Mouse (Mus musculus) kidney, postnatal 14 days (tissue): ENCODE data around the gene Btk.

Source experiments
- DNase-seq: peaks from one replicate; pipeline ENCODE4 v3.0.0; 2022; ENCODE audit warnings: mixed read lengths

Gene Btk

DNA sequence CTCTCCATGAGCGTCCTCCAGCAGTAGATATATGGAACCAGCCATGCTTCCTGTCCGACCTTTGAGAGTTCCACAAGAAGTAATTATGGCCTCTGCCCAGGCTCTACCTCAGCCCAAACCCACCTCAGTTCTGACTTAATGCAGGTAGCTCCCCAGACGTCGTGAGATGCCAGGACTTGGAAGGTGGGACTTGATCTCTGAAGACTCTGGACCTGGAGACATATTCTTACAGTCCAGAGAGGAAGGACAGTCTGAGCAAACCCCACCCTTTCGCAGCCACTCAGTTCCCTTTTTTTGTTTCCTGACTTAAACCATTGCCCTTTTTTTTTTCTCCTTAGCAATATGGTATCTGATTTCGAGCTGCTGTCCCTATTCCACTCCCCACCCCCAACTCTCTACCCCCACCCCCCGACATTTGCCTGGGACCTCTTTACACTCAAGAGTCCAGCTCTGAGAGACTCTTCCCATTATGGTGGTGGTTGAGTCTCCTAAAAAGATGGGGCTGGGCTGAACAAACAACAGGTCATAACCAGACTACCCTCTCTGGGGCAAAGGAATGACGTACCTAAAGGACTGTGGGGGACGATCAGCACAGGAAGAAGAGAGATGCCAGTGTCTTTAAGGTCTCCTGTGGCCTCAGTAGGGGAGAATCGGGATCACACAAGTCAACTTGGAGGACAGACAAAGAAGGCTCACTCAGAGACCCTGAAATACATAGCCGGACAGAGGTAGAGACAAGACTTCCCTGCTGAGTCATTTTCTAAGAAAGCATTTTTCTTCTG, at the start of gene Btk:
Gene Btk (minus strand): TSS at position 683 of the 782 bp plus-strand sequence.
- no peak for DNase-seq

GRCm38 (mm10) chrX:134632710-134633109, 49.3 kb upstream of the Btk start:
- no peak for DNase-seq

GRCm38 (mm10) chrX:134628200-134628599, 44.8 kb upstream of the Btk start:
- no peak for DNase-seq

GRCm38 (mm10) chrX:134623350-134623749, 40.0 kb upstream of the Btk start:
- DNase-seq = no peak

DNA sequence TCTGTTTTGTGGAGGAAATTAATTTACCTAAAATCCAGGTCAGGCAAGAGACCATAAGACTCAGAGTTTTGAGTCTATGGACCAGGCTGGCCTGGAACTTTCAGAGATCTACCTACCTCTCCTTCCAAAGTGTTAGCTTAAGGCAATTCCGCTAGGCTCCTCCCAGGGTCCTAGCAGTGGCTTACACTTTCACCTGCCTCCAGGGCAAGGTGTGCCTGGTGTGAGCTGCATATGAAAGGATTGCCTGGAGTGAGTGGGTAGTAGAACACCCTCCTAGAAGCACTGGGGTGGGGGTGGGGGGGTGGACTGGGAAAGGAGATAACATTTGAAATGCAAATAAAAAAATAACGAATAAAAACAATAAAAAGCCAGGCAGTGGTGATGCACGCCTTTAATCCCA, 38.3 kb upstream of the Btk start:
- no peak for DNase-seq

DNA sequence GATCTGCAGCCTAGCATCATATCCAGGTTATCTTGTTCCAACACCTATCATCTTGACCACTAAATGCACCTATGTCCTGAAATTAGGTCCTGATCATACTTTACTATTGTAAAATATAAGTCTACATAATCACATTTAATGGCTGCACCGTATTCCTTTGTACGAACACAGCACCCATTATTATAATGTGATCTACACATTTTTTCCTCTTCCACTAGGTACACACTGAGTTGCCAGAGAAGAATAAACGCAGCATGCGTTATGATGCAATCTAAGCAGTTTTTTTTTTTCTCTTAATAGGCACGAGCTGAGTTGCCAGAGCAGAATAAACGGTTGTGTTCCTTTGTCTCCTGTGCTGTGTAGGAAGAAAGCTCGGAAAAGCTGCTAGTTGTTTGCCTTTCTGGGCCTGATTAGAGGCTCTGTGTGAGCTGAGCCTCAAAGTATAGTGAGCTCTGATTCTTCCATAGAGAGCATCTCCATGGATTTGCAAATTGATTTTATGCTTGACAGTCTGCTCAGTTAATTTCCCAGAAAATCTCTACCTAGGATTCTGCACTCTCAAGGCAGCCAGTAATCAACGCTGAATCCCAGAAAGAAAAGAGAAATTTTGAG, 37.0 kb upstream of the Btk start:
- no peak for DNase-seq

DNA sequence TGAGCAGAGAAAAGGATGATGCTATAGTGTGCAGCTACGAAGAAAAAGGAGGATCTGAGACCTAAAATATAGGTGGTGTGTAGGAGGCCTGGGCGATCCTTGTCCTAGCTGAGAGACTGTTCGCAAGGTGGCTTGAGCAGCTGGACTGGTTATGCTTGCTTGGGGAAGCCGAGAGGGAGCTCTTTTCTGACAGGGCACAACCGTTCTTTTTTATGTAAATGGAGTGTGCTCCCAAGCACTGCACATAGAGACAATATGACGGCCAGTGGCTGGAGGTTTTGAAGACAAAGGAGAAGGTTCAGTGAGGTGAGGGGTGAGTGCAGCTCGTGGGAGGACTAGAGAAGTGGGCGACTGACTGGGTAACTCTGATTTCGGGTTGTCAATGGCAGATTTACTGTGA, 36.3 kb upstream of the Btk start:
- DNase-seq = no peak

- DNase-seq = no peak
These were observed 30.9 kb upstream of the Btk start for GRCm38 (mm10) chrX:134614306-134614705.

DNA sequence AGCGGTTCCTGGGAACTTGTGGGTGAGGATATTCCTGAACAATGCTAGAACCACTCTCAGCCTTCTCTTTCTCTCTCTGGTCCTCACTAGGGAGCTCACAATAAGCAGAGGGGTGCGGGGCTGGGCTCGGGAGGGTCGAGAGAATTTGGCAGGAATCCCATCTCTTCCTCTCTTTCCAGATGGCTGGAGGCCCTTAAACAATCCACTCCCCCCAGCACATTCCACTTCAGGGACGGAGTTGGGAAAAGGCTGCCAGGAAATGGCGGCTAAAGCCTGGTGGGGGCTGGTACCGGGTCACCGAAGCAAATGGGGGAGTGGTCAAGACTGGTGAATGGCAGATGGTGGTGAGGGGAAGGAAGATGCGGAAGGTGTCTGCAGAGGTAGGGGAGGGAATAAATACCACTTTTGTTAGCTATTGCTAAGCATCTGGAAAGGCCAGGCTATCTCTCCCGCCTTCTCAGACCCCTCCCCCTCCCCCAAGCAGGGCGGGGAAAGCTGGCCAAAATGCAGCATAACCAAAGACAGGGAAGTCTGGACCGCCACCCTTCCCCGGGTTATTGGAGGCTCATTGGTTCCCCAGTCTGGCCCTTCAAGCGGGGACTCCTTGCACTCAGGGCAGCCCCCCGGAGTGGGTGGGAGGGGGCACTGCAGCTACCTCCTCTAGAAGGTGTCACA, 29.1 kb upstream of the Btk start:
- peak; percentile 65 for DNase-seq

GRCm38 (mm10) chrX:134610984-134611383, 27.6 kb upstream of the Btk start:
- DNase-seq = no peak

DNA sequence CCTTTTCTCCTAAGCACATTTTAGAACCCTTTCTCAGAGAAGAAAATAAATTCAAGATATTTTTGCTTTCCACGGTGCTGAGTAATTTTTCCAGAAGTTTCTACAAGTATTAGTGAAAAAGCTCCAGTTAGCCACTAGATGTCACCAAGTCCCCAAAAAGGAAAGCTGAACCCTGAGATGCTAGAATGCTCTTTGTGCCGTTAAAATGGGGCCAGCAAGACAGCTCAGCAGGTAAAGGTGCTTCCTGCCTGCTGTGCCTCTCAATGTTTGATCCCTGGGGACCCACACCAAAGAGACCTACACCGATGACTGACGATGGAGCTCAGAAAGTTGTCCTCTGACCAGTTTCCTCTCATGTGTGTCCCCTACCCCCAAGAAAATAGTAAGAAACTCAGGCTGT, 26.1 kb upstream of the Btk start:
- DNase-seq = peak; percentile 31

GRCm38 (mm10) chrX:134601380-134602120, 18.2 kb upstream of the Btk start:
- no peak for DNase-seq

DNA sequence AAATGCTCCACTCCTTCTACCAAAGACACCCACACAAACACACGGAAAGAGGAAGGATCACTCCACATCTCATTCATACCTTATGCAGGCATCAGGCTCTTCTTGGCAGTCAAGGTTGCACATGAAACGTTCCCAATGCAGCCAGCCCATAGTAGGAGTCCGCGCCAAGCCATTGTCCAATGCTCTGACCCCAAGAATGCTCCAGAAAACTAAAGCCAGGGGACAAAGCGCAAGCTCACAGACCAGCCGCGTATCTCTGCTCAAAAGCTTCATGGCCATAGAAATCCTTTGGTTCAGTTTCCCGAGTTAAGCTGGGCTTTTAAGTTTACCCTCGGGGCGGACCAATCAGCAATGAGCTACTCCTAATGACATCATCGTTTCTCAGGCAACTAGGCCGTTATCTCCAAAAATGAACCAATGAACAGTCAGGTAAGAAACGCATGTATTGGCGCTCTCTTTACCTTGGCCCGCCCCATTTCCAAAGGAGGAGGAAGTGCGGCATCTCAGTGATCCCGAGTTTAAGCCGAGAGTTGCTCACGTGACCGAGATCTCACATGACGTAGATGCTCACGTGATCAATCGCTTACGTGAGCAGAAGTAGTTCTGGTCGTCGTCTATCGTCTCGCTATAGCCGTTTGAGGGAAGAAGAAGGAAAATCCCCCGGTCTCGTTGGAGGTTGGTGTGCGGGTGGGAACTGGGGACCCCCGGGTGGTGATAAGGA, 17.4 kb upstream of the Btk start, which contains the start of the genes Gla and Hnrnph2:
Gene Gla (minus strand): TSS at position 467 of the 721 bp plus-strand sequence.
Gene Hnrnph2 (plus strand): TSS at position 521 of the 721 bp plus-strand sequence.
- DNase-seq = peak; percentile 95

DNA sequence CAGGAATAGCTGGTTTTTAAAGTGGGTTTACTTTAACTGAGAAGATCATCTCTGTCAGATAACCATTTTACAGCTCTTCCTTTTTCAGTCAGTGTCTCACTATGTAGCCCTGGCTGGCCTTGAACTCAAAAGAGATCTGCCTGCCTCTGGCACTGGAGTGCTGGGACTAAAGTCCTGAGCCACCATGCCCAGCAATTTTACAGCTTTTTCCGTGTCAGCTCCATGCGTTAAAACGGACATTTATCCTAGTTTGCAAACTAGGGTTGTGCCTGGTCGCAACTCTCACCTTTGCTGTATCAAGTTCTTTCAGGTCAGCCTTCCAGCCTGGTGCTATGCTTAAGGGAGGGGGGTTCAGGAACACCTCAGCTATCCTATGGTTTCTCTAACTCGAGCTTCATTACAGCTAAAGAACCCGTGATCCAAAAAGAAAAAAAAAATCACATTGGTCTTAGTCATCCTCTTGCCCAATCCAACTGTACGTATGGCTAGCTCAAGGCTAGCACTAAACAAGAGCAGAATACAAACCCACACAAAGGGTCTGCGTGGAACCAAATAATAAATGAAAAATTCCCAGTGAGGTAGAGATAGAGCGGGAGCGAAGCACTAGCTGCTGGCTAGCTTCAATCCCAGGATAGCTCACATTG, 16.7 kb upstream of the Btk start:
- no peak for DNase-seq

DNA sequence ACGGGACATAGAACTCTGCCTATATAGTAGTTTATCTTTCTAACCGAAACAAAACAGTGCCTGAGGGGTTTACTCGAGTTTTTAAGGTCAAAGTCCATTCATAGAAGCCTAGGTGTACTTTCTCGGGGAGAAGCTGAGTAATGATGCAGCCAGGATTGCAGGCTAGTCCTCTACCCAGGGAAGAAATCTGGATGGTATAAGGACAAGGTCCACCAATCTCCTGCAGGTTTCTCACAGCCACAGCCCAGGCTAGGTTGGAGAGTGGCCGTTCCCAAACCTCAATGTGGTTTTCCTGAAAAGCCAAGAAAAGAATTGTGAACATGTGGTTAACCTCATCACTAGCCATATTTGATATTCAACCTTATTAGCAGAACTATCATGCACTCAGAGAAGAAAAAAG, 6.5 kb upstream of the Btk start:
- DNase-seq = no peak

- no peak for DNase-seq
These were observed 5.6 kb upstream of the Btk start for GRCm38 (mm10) chrX:134588997-134589396.

DNA sequence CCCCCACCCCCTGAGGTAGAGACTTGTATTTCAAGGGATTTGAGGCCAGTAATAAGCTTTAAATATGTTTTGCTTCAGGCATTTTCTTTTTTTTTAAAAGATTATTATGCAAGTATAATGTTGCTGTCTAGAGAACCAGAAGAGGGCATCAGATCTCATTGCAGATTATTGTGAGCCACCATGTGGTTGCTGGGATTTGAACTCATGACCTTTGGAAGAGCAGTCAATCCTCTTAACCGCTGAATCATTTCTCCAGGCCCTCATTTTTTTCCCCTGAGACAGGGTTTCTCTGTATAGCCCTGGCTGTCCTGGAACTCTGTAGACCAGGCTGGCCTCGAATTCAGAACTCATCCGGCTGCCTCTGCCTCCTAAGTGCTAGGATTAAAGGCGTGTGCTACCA, 4.9 kb upstream of the Btk start:
- DNase-seq = no peak

GRCm38 (mm10) chrX:134586447-134586846, 3.1 kb upstream of the Btk start:
- no peak for DNase-seq

- DNase-seq = peak; percentile 92
These were observed 2.0 kb upstream of the Btk start, which contains the start of gene Rpl36a for GRCm38 (mm10) chrX:134585103-134586002. TSS of gene Rpl36a (plus strand) at chrX:134585654.

- DNase-seq = no peak
These were observed 1.1 kb downstream of the Btk start for GRCm38 (mm10) chrX:134582270-134582669.
